Mouse (Mus musculus) neural tube, embryonic 10.5 days (tissue): ENCODE results near the gene Vmn2r81.
"Not testable (repeated sequence)": the region's sequence is repeated elsewhere in the genome, so short reads cannot be mapped to it uniquely, and the experiment has no call there.

Experiments used
- DNase-seq: peaks from one replicate; pipeline ENCODE4 v3.0.0-alpha.2; 2017; ENCODE audit warnings: low spot score; ENCODE audit errors: extremely low spot score

Vmn2r81 gene

GRCm38 (mm10) chr10:79247392-79247791 lies at the start of gene Vmn2r81:
Gene Vmn2r81, plus strand, starts transcription at chr10:79247692.
- DNase-seq, result not testable (repeated sequence)

- not testable (repeated sequence) for DNase-seq
Measured at GRCm38 (mm10) chr10:79199973-79200372, 47.5 kb upstream of the Vmn2r81 start.

- DNase-seq, result no peak
Measured at GRCm38 (mm10) chr10:79220432-79220831, 27.1 kb upstream of the Vmn2r81 start.

GRCm38 (mm10) chr10:79221606-79222005 lies 25.9 kb upstream of the Vmn2r81 start:
- DNase-seq, result no peak

- no peak for DNase-seq
Measured at GRCm38 (mm10) chr10:79222214-79222613, 25.3 kb upstream of the Vmn2r81 start.

- peak; percentile 43 for DNase-seq
Measured at GRCm38 (mm10) chr10:79322033-79322736, 74.7 kb downstream of the Vmn2r81 start.

- no peak for DNase-seq
Measured at GRCm38 (mm10) chr10:79322737-79323086, 75.2 kb downstream of the Vmn2r81 start.
